Mouse (Mus musculus) intestine, postnatal 0 days (tissue): ENCODE data around the gene Ugt1a10. TPM values are rescaled to one million over a fixed set of nuclear protein-coding genes. Genes with fewer than 3 reads are reported as not detected.
A peak's percentile ranks its signal among the peaks of the same experiment; 100 is the strongest.
"Not testable (repeated sequence)": the region's sequence is repeated elsewhere in the genome, so short reads cannot be mapped to it uniquely, and the experiment has no call there.

ENCODE experiments used
- ATAC-seq: fragments of 200-750 bp; cut with Nextera tagmentation; 2 replicates; pipeline ENCODE4 v1.8.0; 2017; ENCODE audit warnings: mild to moderate bottlenecking, moderate TSS enrichment, moderate library complexity
- H3K27ac ChIP-seq: fragments of 300-500 bp; sonication (generic); 2 replicates; pipeline ENCODE4 v1.5.1; 2014; ENCODE audit warnings: mild to moderate bottlenecking, low read depth, low read length, moderate library complexity
- H3K27me3 ChIP-seq: fragments of 300-500 bp; sonication (generic); replicated peaks from 2 replicates; pipeline ENCODE4 v1.6.1; 2014; ENCODE audit warnings: low read length, mixed read lengths; ENCODE audit not compliant: control insufficient read depth, insufficient read depth
- H3K36me3 ChIP-seq: fragments of 300-500 bp; sonication (generic); 2 replicates; pipeline ENCODE4 v1.6.1; 2014; ENCODE audit warnings: mild to moderate bottlenecking, moderate library complexity; ENCODE audit not compliant: control insufficient read depth, insufficient read depth
- H3K4me1 ChIP-seq: fragments of 300-500 bp; sonication (generic); replicated peaks from 2 replicates; pipeline ENCODE4 v1.6.1; 2014; ENCODE audit warnings: antibody characterized with exemption, low read length, mixed read lengths; ENCODE audit not compliant: control insufficient read depth, insufficient read depth
- H3K4me2 ChIP-seq: fragments of 300-500 bp; sonication (generic); replicated peaks from 2 replicates; pipeline ENCODE4 v1.6.1; 2014; ENCODE audit warnings: low read depth, mild to moderate bottlenecking, moderate library complexity
- H3K4me3 ChIP-seq: fragments of 300-500 bp; sonication (generic); 2 replicates; pipeline ENCODE4 v1.5.1; 2014; ENCODE audit warnings: low read depth, low read length
- H3K9ac ChIP-seq: fragments of 300-500 bp; sonication (generic); 2 replicates; pipeline ENCODE4 v1.6.1; 2014; ENCODE audit warnings: mild to moderate bottlenecking, low read depth, low read length
- H3K9me3 ChIP-seq: fragments of 300-500 bp; sonication (generic); 2 replicates; pipeline ENCODE4 v1.6.1; 2016; ENCODE audit warnings: mixed run types; ENCODE audit not compliant: control insufficient read depth
- CTCF ChIP-seq: sonication (generic); IDR thresholded peaks from 2 replicates; pipeline ENCODE4 v1.5.1; 2016; ENCODE audit warnings: low read depth, mild to moderate bottlenecking, control low read depth, antibody characterized with exemption, moderate library complexity
- WGBS: fragments of 180-500 bp; shearing (Covaris S2); extraction: QIAGEN DNeasy Blood & Tissue Kit; methylation state at CpG from one replicate; pipeline ENCODE4 v1.1.7; 2014; 5-methylcytosine and 5-hydroxymethylcytosine counted together
- polyA plus RNA-seq: library from polyadenylated mRNA; unstranded; fragments of >200 nt; fragmentation: Nextera tagmentation; extraction: Ambion mirVana; gene quantifications from 2 replicates; pipeline ENCODE4 v1.2.1, GENCODE M21; 2015

Gene Ugt1a10
- polyA plus RNA-seq, 1 experiment from 2014 or later = 0.05 TPM

GRCm38 (mm10) chr1:88014194-88014593 lies 41.0 kb upstream of the Ugt1a10 start:
- TF ChIP-seq CTCF = no peak
- Histone ChIP-seq H3K36me3 (no peaks in the 10 kb centered on the region), H3K9me3 (no peaks in the 10 kb centered on the region), H3K4me2 (no peak overlapping the region), H3K27me3 (no peaks in the 10 kb centered on the region), H3K27ac (no peak overlapping the region), H3K4me3 (no peak overlapping the region), H3K4me1 (no peaks in the 10 kb centered on the region), H3K9ac (no peak overlapping the region)
- WGBS = 72% methylated on average over 4 of the region's 4 CpGs
- ATAC-seq = 0 out of 2 replicates have a peak, but pooled peaks have one; percentile 13

- no peak for TF ChIP-seq CTCF
- no peak overlapping the region for H3K9ac ChIP-seq
- 95% methylated on average over 4 of the region's 4 CpGs for WGBS
- H3K27me3 ChIP-seq = no peaks in the 10 kb centered on the region
- no peaks in the 10 kb centered on the region for H3K9me3 ChIP-seq
- H3K36me3 ChIP-seq = no peaks in the 10 kb centered on the region
- ATAC-seq = no peak
- no peaks in the 10 kb centered on the region for H3K4me1 ChIP-seq
- H3K27ac ChIP-seq = no peak overlapping the region
- no peak overlapping the region for H3K4me3 ChIP-seq
- H3K4me2 ChIP-seq = no peak overlapping the region
These were observed 40.5 kb upstream of the Ugt1a10 start for GRCm38 (mm10) chr1:88014671-88015070.

GRCm38 (mm10) chr1:88015371-88015770 lies 39.8 kb upstream of the Ugt1a10 start:
- H3K4me3 ChIP-seq = no peak overlapping the region
- no peak for ATAC-seq
- no peaks in the 10 kb centered on the region for H3K4me1 ChIP-seq
- H3K9me3 ChIP-seq = no peaks in the 10 kb centered on the region
- WGBS = 82% methylated on average over 6 of the region's 6 CpGs
- H3K27me3 ChIP-seq = no peaks in the 10 kb centered on the region
- no peak overlapping the region for H3K27ac ChIP-seq
- H3K9ac ChIP-seq = no peak overlapping the region
- H3K4me2 ChIP-seq = no peak overlapping the region
- H3K36me3 ChIP-seq = no peaks in the 10 kb centered on the region
- TF ChIP-seq CTCF = no peak

- H3K27me3 ChIP-seq = not testable (repeated sequence)
These were observed 29.9 kb upstream of the Ugt1a10 start for GRCm38 (mm10) chr1:88025244-88025643.

GRCm38 (mm10) chr1:88043044-88043443 lies 12.1 kb upstream of the Ugt1a10 start:
- not testable (repeated sequence) for H3K4me1 ChIP-seq, H3K27me3 ChIP-seq, H3K9ac ChIP-seq, H3K27ac ChIP-seq, H3K9me3 ChIP-seq, ATAC-seq, H3K4me3 ChIP-seq, H3K4me2 ChIP-seq, H3K36me3 ChIP-seq
- 100% methylated on average over 1 of the region's 2 CpGs for WGBS

More at GRCm38 (mm10) chr1:88025244-88025643, 29.9 kb upstream of the Ugt1a10 start:
- H3K36me3 ChIP-seq, H3K4me2 ChIP-seq, ATAC-seq, H3K4me1 ChIP-seq, H3K9ac ChIP-seq, H3K4me3 ChIP-seq, H3K27ac ChIP-seq, H3K9me3 ChIP-seq: not testable (repeated sequence)
- 86% methylated on average over 3 of the region's 3 CpGs for WGBS

GRCm38 (mm10) chr1:88044832-88045437 lies 10.3 kb upstream of the Ugt1a10 start:
- H3K27ac ChIP-seq, H3K4me1 ChIP-seq, H3K9me3 ChIP-seq, H3K4me3 ChIP-seq, H3K9ac ChIP-seq, H3K36me3 ChIP-seq, H3K4me2 ChIP-seq, H3K27me3 ChIP-seq: not testable (repeated sequence)
- ATAC-seq = peak; percentile 70
- 54% methylated on average over 3 of the region's 5 CpGs for WGBS

GRCm38 (mm10) chr1:88047408-88047807 lies 7.8 kb upstream of the Ugt1a10 start:
- WGBS = 92% methylated on average over 2 of the region's 2 CpGs
- not testable (repeated sequence) for ATAC-seq, H3K36me3 ChIP-seq

GRCm38 (mm10) chr1:88066472-88067102 lies 11.4 kb downstream of the Ugt1a10 start:
- 60% methylated on average over 1 of the region's 2 CpGs for WGBS
- H3K9ac ChIP-seq, H3K27ac ChIP-seq, H3K36me3 ChIP-seq, H3K4me1 ChIP-seq, H3K4me3 ChIP-seq, ATAC-seq, H3K4me2 ChIP-seq, H3K27me3 ChIP-seq, H3K9me3 ChIP-seq: not testable (repeated sequence)

More at GRCm38 (mm10) chr1:88047408-88047807, 7.8 kb upstream of the Ugt1a10 start:
- H3K9ac ChIP-seq, H3K4me2 ChIP-seq, H3K4me1 ChIP-seq, H3K9me3 ChIP-seq, H3K27ac ChIP-seq, H3K4me3 ChIP-seq, H3K27me3 ChIP-seq: not testable (repeated sequence)
